Mouse (Mus musculus) E14TG2a.4 (cell line): ENCODE measurements around the gene Bsg.

ENCODE experiments used
- CTCF ChIP-seq: conservative IDR thresholded peaks from 2 replicates; pipeline ENCODE4 v1.5.1; 2014; ENCODE audit warnings: low read length
- NANOG ChIP-seq: IDR thresholded peaks from 2 replicates; pipeline ENCODE4 v1.6.1; 2014; ENCODE audit warnings: borderline replicate concordance, low read length, mixed read lengths
- POU5F1 ChIP-seq: IDR thresholded peaks from 2 replicates; pipeline ENCODE4 v1.6.1; 2014; ENCODE audit warnings: low read length, borderline replicate concordance

- TF ChIP-seq CTCF (no peak), POU5F1 (no peak), NANOG (no peak)
Measured at GRCm38 (mm10) chr10:79714996-79715395, 10.7 kb downstream of the Bsg start.
